Mouse (Mus musculus) Patski (cell line): ENCODE results near the gene Snx1. TPM values are rescaled to one million over a fixed set of nuclear protein-coding genes. Genes with fewer than 3 reads are reported as not detected.
A peak's percentile ranks its signal among the peaks of the same experiment; 100 is the strongest.

ENCODE experiments used
- ATAC-seq: fragments of 100-300 bp; one replicate; pipeline ENCODE4 v1.8.0; 2021
- CTCF ChIA-PET: fragments of 350-600 bp; sonication (Branson Sonifier 250); formaldehyde crosslinking; loops from one replicate; lab custom pipeline; 2022; ENCODE audit warnings: inconsistent platforms; lab: Charles Lee
- POLR2A ChIA-PET: fragments of 350-600 bp; sonication (Branson Sonifier 250); formaldehyde crosslinking; loops from one replicate; lab custom pipeline; 2022; ENCODE audit warnings: antibody characterized with exemption, inconsistent platforms; lab: Charles Lee
- DNase-seq: peaks from one replicate; pipeline ENCODE4 v3.0.0-alpha.2; 2011; ENCODE audit warnings: low read depth, low spot score
- H3K27me3 ChIP-seq: fragments of 371-371 bp; one replicate; pipeline ENCODE4 v1.5.1; 2021
- CTCF ChIP-seq: fragments of 100-300 bp; IDR thresholded peaks from one replicate; pipeline ENCODE4 v1.5.1; 2021
- in situ Hi-C: fragments of 300-500 bp; cut with MboI; formaldehyde crosslinking; loops from 3 replicates; pipeline ENCODE4 v1.11.1; 2018; ENCODE audit warnings: low pct_unique_long_range_greater_than_20kb, mixed read lengths
- polyA plus RNA-seq: library from polyadenylated mRNA; unstranded; gene quantifications from one replicate; pipeline ENCODE4 v1.2.3, GENCODE M21; 2021

The Snx1 gene
- polyA plus RNA-seq, 1 experiment from 2014 or later: 103 TPM

DNA sequence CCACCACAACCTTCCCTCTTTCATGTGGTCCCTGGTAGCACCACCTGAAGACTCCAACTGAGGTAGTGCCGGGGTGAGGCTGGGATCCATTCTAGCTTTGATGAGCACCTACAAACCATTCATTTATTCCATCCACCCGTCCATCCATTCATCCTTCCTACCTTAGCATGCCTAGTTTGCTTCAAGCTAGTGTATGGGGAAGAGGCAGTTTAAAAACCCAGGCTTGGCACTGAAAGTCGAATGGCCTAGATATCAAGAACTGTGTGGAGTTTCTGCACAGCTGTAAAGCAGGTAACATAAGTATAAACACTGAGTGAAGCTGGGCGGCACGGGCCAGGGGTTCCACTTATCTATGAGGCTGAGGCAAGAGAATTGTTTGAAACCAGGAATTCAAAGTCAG, 56.2 kb downstream of the Snx1 start:
- ChIA-PET POLR2A (no interaction called here), CTCF (no interaction called here)
- DNase-seq: no peak
- TF ChIP-seq CTCF: no peak
- peaks cover 14% of the 10 kb centered on the region for H3K27me3 ChIP-seq
- in situ Hi-C loops: no loop called here
- no peak for ATAC-seq

DNA sequence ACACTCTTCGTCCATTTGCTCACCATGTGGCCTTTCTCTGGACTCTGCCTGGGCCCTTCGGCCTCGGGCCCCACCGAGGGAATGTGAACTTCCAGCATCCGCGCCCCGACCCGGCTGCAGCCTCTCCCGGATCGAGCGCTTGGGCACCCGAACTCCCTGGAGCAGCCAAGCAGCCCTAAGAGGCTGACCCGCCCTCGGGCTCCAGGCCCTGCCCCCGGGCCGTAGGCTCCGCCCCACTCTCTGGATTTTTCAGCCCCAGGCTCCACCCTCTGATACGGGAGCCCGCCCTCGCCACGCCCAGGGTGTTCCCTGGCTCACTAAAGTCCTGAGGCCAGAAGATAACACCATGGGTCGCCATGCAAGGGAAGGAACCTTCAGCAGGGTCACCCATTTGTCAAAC, 56.8 kb downstream of the Snx1 start, which contains the start of gene Snx22:
TSS of gene Snx22 (minus strand) at position 137 of the 400 bp plus-strand sequence.
- ChIA-PET CTCF (no interaction called here), POLR2A (interaction anchor here (0.7 kb wide), 1 partner anchor 10 kb away, joined by 4 read pairs; no protein-coding TSS in a partner anchor)
- in situ Hi-C loops: no loop called here
- DNase-seq (no peak), ATAC-seq (peak; percentile 36)
- H3K27me3 ChIP-seq: peaks cover 14% of the 10 kb centered on the region
- TF ChIP-seq CTCF: no peak

DNA sequence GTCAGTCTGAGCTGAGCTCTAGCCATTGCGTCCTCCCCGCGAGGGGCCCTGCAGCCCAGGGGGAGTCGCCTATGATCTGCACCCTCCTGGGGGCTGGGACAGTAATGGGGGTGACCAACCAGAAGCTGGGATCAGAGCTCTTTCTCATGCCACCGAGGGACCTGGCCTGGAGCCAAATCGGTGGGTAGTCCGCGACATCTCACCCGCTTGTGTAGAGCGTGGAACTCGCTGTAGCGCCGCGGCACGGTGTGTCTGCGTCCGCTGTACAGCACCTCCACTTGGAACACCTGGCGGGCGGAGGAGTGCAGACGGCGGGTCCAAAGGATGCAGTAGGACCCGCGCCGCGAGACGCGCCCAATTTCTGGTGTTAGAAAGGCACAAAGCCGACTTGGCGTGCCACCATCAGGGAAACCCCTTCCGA, 57.4 kb downstream of the Snx1 start:
- no peak for ATAC-seq
- CTCF ChIA-PET: interaction anchor here (1.9 kb wide), 1 partner anchor 22 kb away, joined by 7 read pairs; no protein-coding TSS in a partner anchor
- in situ Hi-C loops: no loop called here
- no peak for DNase-seq
- H3K27me3 ChIP-seq: peaks cover 14% of the 10 kb centered on the region
- TF ChIP-seq CTCF: no peak
- POLR2A ChIA-PET: interaction anchor here (0.7 kb wide), 1 partner anchor 11 kb away, joined by 4 read pairs; no protein-coding TSS in a partner anchor

DNA sequence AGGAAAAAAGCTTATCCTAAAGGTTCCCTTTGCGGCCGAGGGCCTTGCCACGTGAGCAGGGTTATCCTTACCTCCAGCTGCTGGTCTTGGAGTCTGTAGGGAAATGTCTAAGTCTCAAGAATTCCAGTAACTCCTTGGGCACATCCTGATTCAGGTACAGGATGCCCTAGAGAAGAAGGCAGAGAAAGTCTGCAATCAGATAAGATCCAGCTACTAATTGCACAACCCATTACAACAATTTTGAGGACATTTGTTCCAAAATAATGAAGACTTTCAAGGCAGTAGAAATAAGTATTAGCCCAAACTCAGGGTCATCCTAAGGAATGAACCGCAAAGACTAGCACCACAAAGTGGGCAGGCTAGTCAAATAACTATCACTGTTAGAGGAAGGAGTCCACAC, 58.3 kb downstream of the Snx1 start:
- CTCF ChIA-PET: interaction anchor here (0.7 to 1.9 kb wide), 2 partner anchors 20 to 23 kb away, joined by 3 to 7 read pairs; no protein-coding TSS in a partner anchor
- no peak for TF ChIP-seq CTCF
- DNase-seq: no peak
- no peak for ATAC-seq
- in situ Hi-C loops: no loop called here
- H3K27me3 ChIP-seq: peaks cover 14% of the 10 kb centered on the region
- POLR2A ChIA-PET: no interaction called here

DNA sequence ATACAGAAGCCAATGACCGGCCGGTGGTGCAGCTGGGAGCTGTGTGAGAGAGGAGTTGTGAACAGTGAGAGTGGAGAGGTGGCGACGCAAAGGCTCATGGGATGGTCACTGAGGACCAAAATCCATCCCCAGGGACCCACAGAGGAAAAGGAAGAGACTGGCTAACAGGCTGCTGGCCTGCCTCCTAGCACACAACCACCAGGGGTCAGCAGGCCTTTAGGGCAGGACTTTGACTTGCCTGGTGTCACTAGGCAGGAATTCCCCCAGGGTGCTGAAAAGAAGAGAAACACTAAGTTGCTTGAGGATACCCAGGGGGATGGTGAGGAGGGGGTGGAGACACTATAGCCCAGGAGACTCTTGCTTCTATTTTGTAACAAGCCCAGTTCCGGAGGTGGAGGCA, 58.8 kb downstream of the Snx1 start:
- POLR2A ChIA-PET: interaction anchor here (1.0 kb wide), 1 partner anchor 18 kb away, joined by 3 read pairs; no protein-coding TSS in a partner anchor
- in situ Hi-C loops: no loop called here
- no peak for DNase-seq
- H3K27me3 ChIP-seq: peaks cover 14% of the 10 kb centered on the region
- ATAC-seq: peak; percentile 45
- TF ChIP-seq CTCF: no peak
- CTCF ChIA-PET: interaction anchor here (0.7 to 1.9 kb wide), 4 partner anchors 17 to 23 kb away, joined by 3 to 7 read pairs (median 3); no protein-coding TSS in a partner anchor

DNA sequence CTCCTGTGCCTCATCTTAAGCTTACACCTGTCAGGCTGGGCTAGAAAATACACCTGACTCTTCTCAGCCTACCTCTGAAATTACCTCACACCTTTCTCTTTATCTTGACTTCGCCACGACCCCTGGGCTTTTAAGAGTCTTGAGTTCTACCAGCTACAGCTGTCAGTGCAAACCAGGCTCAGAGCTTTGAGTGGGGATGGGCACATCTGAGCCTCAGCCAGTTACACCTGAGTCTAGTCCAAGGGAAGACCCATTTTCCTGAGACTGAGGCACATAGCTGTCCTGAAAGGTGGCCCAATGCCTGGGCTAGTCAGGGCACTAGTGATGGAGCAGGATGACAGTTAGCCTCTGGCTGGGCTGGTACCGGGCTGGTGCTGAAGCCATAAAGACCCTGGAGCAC, 59.6 kb downstream of the Snx1 start:
- POLR2A ChIA-PET: interaction anchor here (1.0 kb wide), 1 partner anchor 19 kb away, joined by 3 read pairs; no protein-coding TSS in a partner anchor

DNA sequence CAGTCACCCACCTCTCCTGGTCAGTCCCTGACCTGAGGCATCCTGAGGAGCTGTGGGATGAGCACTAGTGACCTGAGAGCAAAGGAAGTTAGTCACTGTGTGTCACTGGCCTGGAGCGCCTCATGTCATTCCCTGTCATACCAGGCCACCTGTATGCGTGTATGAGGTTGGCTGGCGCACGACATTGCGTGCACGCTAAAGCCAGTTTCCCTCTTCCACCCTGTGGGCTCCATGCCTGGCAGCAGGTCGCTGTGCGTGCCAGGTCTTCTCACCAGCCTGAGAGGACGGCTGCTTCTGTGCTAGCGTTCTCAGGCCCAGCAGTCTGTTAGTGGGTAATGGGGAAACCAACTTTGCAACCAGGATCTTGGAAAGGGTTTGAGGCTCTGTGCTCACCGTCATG, 62.1 kb downstream of the Snx1 start:
- ChIA-PET POLR2A (no interaction called here), CTCF (no interaction called here)
- peaks cover 6% of the 10 kb centered on the region for H3K27me3 ChIP-seq
- TF ChIP-seq CTCF: no peak
- no peak for DNase-seq
- in situ Hi-C loops: no loop called here
- ATAC-seq: no peak

More for the DNA sequence above, 59.6 kb downstream of the Snx1 start:
- in situ Hi-C loops: no loop called here
- peaks cover 14% of the 10 kb centered on the region for H3K27me3 ChIP-seq
- DNase-seq: no peak
- peak; percentile 13 for ATAC-seq
- CTCF ChIA-PET: interaction anchor here (0.7 to 1.2 kb wide), 2 partner anchors 17 to 21 kb away, joined by 3 read pairs; no protein-coding TSS in a partner anchor
- no peak for TF ChIP-seq CTCF

DNA sequence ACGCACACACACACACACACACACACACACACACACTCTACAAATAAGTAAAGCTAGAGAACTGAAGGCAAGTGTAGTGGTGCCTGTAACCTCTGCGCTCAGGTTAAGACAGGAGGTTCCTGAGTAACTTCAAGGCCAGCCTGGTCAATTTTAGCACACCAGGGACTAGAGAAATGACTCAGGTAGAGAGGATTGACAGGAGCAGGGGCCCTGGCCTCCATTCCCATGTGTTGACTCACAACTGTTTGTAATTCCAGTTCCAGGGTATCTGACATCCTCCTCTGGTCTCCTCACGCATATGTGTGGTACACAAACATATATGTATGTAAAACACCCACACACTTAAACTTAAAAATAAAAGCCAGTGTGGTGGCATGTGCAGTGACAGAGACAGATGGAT, 62.9 kb downstream of the Snx1 start:
- CTCF ChIA-PET: no interaction called here
- POLR2A ChIA-PET: no interaction called here
- DNase-seq: no peak
- TF ChIP-seq CTCF: no peak
- ATAC-seq: no peak
- in situ Hi-C loops: no loop called here
- no peaks in the 10 kb centered on the region for H3K27me3 ChIP-seq

DNA sequence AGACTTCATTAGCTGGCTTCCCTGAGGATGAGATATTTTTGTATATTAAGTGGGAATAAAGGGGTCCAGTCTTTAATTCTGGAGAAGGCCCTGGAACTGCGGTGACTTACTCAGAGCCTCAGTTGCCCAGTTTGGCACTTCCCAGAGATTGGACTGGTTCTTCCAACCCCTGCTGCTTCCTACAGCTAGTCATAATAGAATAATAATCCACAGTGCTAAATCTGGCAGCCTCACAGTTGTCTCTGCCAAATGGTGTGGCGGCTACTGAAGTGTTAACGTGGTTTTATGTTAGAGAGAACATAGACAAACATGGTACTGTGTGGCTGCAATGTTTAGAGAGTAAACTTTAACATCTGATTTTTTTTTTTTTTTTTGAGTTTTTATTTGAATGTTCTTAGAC, 64.7 kb downstream of the Snx1 start:
- ChIA-PET CTCF (no interaction called here), POLR2A (interaction anchor here (0.5 to 0.9 kb wide), 2 partner anchors 60 to 767 kb away, joined by 3 to 4 read pairs; no protein-coding TSS in a partner anchor)
- no peak for TF ChIP-seq CTCF
- in situ Hi-C loops: no loop called here
- H3K27me3 ChIP-seq: no peaks in the 10 kb centered on the region
- ATAC-seq (no peak), DNase-seq (no peak)

DNA sequence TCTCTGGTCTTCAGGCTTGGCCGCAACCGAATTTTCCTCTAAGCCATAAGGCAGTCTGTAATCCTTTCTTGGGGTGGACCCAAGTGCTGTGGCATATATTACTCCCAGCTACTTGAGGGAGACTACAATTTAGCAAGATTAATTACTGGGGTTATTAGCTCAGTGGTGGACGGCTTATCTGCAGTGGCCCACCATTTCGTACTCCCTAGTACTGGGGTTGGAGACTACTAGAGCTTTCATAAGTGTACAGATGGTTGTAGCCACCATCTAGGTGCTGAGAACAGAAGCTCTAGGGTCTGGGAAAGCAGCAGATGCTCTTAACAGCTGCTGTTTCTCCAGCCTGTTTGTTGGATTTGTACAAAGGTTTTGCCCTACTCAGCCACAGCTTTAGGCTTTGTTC, 65.4 kb downstream of the Snx1 start:
- CTCF ChIA-PET: no interaction called here
- H3K27me3 ChIP-seq: no peaks in the 10 kb centered on the region
- no peak for ATAC-seq
- POLR2A ChIA-PET: interaction anchor here (0.5 to 0.9 kb wide), 5 partner anchors 9 to 197 kb away, joined by 3 to 4 read pairs (median 3); no protein-coding TSS in a partner anchor
- no peak for DNase-seq
- no peak for TF ChIP-seq CTCF
- in situ Hi-C loops: no loop called here

DNA sequence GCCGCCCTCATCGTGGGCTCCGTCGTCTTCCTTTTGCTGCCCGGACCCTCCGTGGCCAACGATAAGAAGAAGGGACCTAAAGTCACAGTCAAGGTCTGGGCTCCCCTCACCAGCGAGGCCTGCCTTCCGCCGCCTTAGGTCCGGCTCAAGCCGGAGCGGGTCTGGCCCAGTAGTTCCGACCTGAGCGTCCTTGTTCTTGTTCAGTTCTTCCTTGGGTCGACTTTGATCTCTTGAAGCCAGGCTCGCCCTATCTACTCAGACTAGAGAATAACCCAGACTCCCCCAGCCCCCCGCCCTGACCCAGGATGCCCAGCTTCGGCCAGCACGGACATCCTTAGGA, 66.1 kb downstream of the Snx1 start:
- CTCF ChIA-PET: no interaction called here

More for the DNA sequence above, 66.1 kb downstream of the Snx1 start:
- TF ChIP-seq CTCF: no peak
- H3K27me3 ChIP-seq: no peaks in the 10 kb centered on the region
- ATAC-seq (peak; percentile 42), DNase-seq (peak; percentile 15)
- in situ Hi-C loops: no loop called here
- POLR2A ChIA-PET: interaction anchor here (0.6 to 0.9 kb wide), 3 partner anchors 32 to 197 kb away, joined by 3 to 4 read pairs (median 4); no protein-coding TSS in a partner anchor
